Mouse (Mus musculus) CH12.LX (cell line): ENCODE data around the gene Cxcl13. TPM values are rescaled to one million over a fixed set of nuclear protein-coding genes. Genes with fewer than 3 reads are reported as not detected.

Experiments used
- DNase-seq: peaks from one replicate; pipeline ENCODE4 v3.0.0-alpha.2; 2013; ENCODE audit errors: extremely low read depth
- H3K27ac ChIP-seq: 2 replicates; pipeline ENCODE4 v1.5.1; 2012; ENCODE audit warnings: low read depth, mild to moderate bottlenecking, control low read depth, moderate library complexity; ENCODE audit not compliant: insufficient read depth
- H3K27me3 ChIP-seq: replicated peaks from 2 replicates; pipeline ENCODE3; 2012; ENCODE audit warnings: inconsistent platforms
- H3K36me3 ChIP-seq, 2 experiments: replicated peaks in 1 of 2; 2 replicates each; pipeline versions ENCODE3 to v1.6.1; 2012; ENCODE audit warnings: inconsistent platforms in 1 of 2, low read length in 1 of 2, mild to moderate bottlenecking in 1 of 2, mixed read lengths in 1 of 2, moderate library complexity in 1 of 2; ENCODE audit not compliant: control insufficient read depth in 1 of 2, insufficient read depth in 1 of 2
- H3K4me1 ChIP-seq, 2 experiments: 2 replicates each; pipeline ENCODE4 v1.6.1; 2012; ENCODE audit warnings: inconsistent platforms in 1 of 2, moderate library complexity in 1 of 2; ENCODE audit not compliant: insufficient read depth in 2 of 2, control insufficient read depth in 1 of 2
- H3K4me2 ChIP-seq: 2 replicates; pipeline ENCODE4 v1.6.1; 2012; ENCODE audit warnings: low read depth, mild to moderate bottlenecking, control low read depth; ENCODE audit not compliant: poor library complexity, insufficient read depth, severe bottlenecking
- H3K4me3 ChIP-seq, 3 experiments: fragments of 150-350 bp in 1 of 3; sonication (generic) in 1 of 3; replicated peaks in 1 of 3; 2 replicates each; pipeline versions ENCODE3 to v1.5.1; 2011 to 2012; ENCODE audit warnings: low read depth in 2 of 3, low read length in 2 of 3, mild to moderate bottlenecking in 2 of 3, moderate library complexity in 2 of 3, control low read depth in 1 of 3, improper control_type of control experiment in 1 of 3, inconsistent platforms in 1 of 3, mixed read lengths in 1 of 3; ENCODE audit not compliant: poor library complexity in 1 of 3
- H3K79me2 ChIP-seq: replicated peaks from 2 replicates; pipeline ENCODE4 v1.6.1; 2012; ENCODE audit warnings: mild to moderate bottlenecking, moderate library complexity; ENCODE audit not compliant: control insufficient read depth, poor library complexity, insufficient read depth, severe bottlenecking; ENCODE audit errors: extremely low read depth
- H3K9ac ChIP-seq: 2 replicates; pipeline ENCODE4 v1.6.1; 2012; ENCODE audit warnings: low read depth, mild to moderate bottlenecking, control low read depth, moderate library complexity; ENCODE audit not compliant: insufficient read depth
- H3K9me3 ChIP-seq: replicated peaks from 2 replicates; pipeline ENCODE3; 2012; ENCODE audit warnings: low read length, inconsistent platforms, mixed read lengths
- BHLHE40 ChIP-seq: IDR thresholded peaks from 2 replicates; pipeline ENCODE4 v1.6.1; 2011; ENCODE audit warnings: mild to moderate bottlenecking, low read depth, low read length, improper control_type of control experiment
- CHD2 ChIP-seq: IDR thresholded peaks from 2 replicates; pipeline ENCODE4 v1.6.1; 2011; ENCODE audit warnings: low read length, improper control_type of control experiment
- CTCF ChIP-seq, 2 experiments: IDR thresholded peaks in 1 of 2; conservative IDR thresholded peaks in 1 of 2; 2 replicates each; pipeline ENCODE4 v1.5.1; 2011 to 2012; ENCODE audit warnings: low read depth in 2 of 2, low read length in 2 of 2, improper control_type of control experiment in 1 of 2, inconsistent platforms in 1 of 2, mild to moderate bottlenecking in 1 of 2, moderate library complexity in 1 of 2
- ELF1 ChIP-seq: IDR thresholded peaks from 2 replicates; pipeline ENCODE4 v1.6.1; 2014; ENCODE audit warnings: low read depth, mild to moderate bottlenecking, inconsistent platforms, low read length, improper control_type of control experiment
- EP300 ChIP-seq: IDR thresholded peaks from 2 replicates; pipeline ENCODE4 v1.6.1; 2011; ENCODE audit warnings: low read length, improper control_type of control experiment
- HCFC1 ChIP-seq: IDR thresholded peaks from 2 replicates; pipeline ENCODE4 v1.6.1; 2012; ENCODE audit warnings: low read depth, mild to moderate bottlenecking, inconsistent platforms, low read length, improper control_type of control experiment
- IRF4 ChIP-seq: IDR thresholded peaks from 2 replicates; pipeline ENCODE4 v1.6.1; 2014; ENCODE audit warnings: low read depth, mild to moderate bottlenecking, inconsistent platforms, low read length, improper control_type of control experiment
- MAFK ChIP-seq: IDR thresholded peaks from 2 replicates; pipeline ENCODE4 v1.6.1; 2011; ENCODE audit warnings: low read length, improper control_type of control experiment; ENCODE audit not compliant: insufficient replicate concordance
- MAX ChIP-seq: IDR thresholded peaks from 2 replicates; pipeline ENCODE4 v1.6.1; 2011; ENCODE audit warnings: low read length, improper control_type of control experiment
- MAZ ChIP-seq: IDR thresholded peaks from 2 replicates; pipeline ENCODE4 v1.6.1; 2012; ENCODE audit warnings: low read depth, mild to moderate bottlenecking, inconsistent platforms, low read length, improper control_type of control experiment, moderate library complexity
- MEF2A ChIP-seq: IDR thresholded peaks from 2 replicates; pipeline ENCODE4 v1.6.1; 2014; ENCODE audit warnings: low read depth, mild to moderate bottlenecking, inconsistent platforms, low read length, improper control_type of control experiment, borderline replicate concordance
- MXI1 ChIP-seq: IDR thresholded peaks from 2 replicates; pipeline ENCODE4 v1.6.1; 2011; ENCODE audit warnings: mild to moderate bottlenecking, low read depth, low read length, improper control_type of control experiment
- NELFE ChIP-seq: IDR thresholded peaks from 2 replicates; pipeline ENCODE4 v1.6.1; 2011; ENCODE audit warnings: low read depth, low read length, improper control_type of control experiment
- NRF1 ChIP-seq: IDR thresholded peaks from 2 replicates; pipeline ENCODE4 v1.6.1; 2014; ENCODE audit warnings: low read depth, mild to moderate bottlenecking, inconsistent platforms, low read length, improper control_type of control experiment, moderate library complexity
- PAX5 ChIP-seq: IDR thresholded peaks from 2 replicates; pipeline ENCODE4 v1.6.1; 2012; ENCODE audit warnings: low read length, inconsistent platforms, mixed read lengths
- POLR2AphosphoS2 ChIP-seq: IDR thresholded peaks from 2 replicates; pipeline ENCODE4 v1.6.1; 2011; ENCODE audit warnings: low read depth, low read length, improper control_type of control experiment
- RAD21 ChIP-seq: IDR thresholded peaks from 2 replicates; pipeline ENCODE4 v1.6.1; 2011; ENCODE audit warnings: low read depth, mild to moderate bottlenecking, low read length, improper control_type of control experiment, moderate library complexity
- SIN3A ChIP-seq: IDR thresholded peaks from 2 replicates; pipeline ENCODE4 v1.6.1; 2012; ENCODE audit warnings: low read length, improper control_type of control experiment, inconsistent platforms
- TCF12 ChIP-seq: IDR thresholded peaks from 2 replicates; pipeline ENCODE4 v1.6.1; 2014; ENCODE audit warnings: low read depth, mild to moderate bottlenecking, inconsistent platforms, low read length, improper control_type of control experiment
- UBTF ChIP-seq: IDR thresholded peaks from 2 replicates; pipeline ENCODE4 v1.6.1; 2012; ENCODE audit warnings: low read depth, mild to moderate bottlenecking, inconsistent platforms, low read length, improper control_type of control experiment, moderate library complexity
- ZKSCAN1 ChIP-seq: IDR thresholded peaks from 2 replicates; pipeline ENCODE4 v1.6.1; 2012; ENCODE audit warnings: low read depth, inconsistent platforms, low read length, improper control_type of control experiment, borderline replicate concordance
- ZNF384 ChIP-seq: IDR thresholded peaks from 2 replicates; pipeline ENCODE4 v1.6.1; 2012; ENCODE audit warnings: low read depth, low read length, improper control_type of control experiment, inconsistent platforms
- dilution Hi-C: fragments of 300-500 bp; cut with MboI; formaldehyde crosslinking; loops from 2 replicates; pipeline ENCODE4 v1.14.3; 2020; ENCODE audit warnings: low sequenced_read_pairs; ENCODE audit not compliant: extremely low pct_unique_long_range_greater_than_20kb, extremely low pct_ligation_motif_present
- in situ Hi-C: fragments of 300-500 bp; cut with MboI; formaldehyde crosslinking; loops from 3 replicates; pipeline ENCODE4 v1.14.3; 2019; ENCODE audit warnings: low sequenced_read_pairs, low pct_ligation_motif_present, low pct_unique_long_range_greater_than_20kb, mixed read lengths
- polyA plus RNA-seq: library from polyadenylated mRNA; unstranded; fragments of >175 nt; gene quantifications from 2 replicates; pipeline ENCODE4 v1.2.1, GENCODE M21; 2012; ENCODE audit warnings: low read depth; ENCODE audit not compliant: insufficient read length
- total RNA-seq, 2 experiments: library from RNA; depleted of rRNA; stranded (reverse); fragments of 300-350 nt in 1 of 2; fragments of >200 nt in 1 of 2; gene quantifications; 2 replicates each; pipeline ENCODE4 v1.2.3; 2012 to 2014

Cxcl13 gene
- total and polyA plus RNA-seq, 3 experiments: not detected

DNA sequence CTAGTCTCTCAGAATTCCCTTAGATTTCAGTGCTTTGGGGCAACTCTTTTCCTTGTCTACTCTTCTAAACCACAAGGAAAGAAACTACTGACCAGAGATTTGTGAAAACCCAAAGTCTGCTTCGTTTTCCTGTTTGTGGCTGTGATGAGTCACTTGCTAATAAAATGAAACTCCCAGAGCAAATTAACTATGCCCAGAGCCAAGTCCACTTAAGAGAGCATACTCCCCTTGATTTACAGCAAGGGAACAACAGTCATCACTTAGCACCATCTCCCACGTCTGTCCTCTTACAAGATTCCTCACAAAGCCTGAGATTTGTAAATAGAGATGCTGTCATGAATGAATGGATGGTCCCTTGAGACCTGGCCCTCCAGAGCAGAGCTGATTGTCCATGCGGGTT is 11.6 kb upstream of the Cxcl13 start:
- dilution Hi-C loops (no loop called here), in situ Hi-C loops (no loop called here)
- peaks cover 6 to 25% of the 10 kb centered on the region in 2 experiments; a peak in 3 of 4 replicates for H3K4me1 ChIP-seq
- H3K4me2 ChIP-seq: no peak overlapping the region
- H3K27ac ChIP-seq: no peak overlapping the region
- H3K36me3 ChIP-seq: no peaks in the 10 kb centered on the region
- no peaks in the 10 kb centered on the region for H3K79me2 ChIP-seq
- no peaks in the 10 kb centered on the region for H3K27me3 ChIP-seq
- no peak for DNase-seq
- H3K9me3 ChIP-seq: no peaks in the 10 kb centered on the region
- TF ChIP-seq HCFC1 (no peak), TCF12 (no peak), MXI1 (no peak)
- TF ChIP-seq, all 38 proteins: peak for 0
- Histone ChIP-seq H3K9ac (no peak overlapping the region), H3K4me3 (no peak overlapping the region)

DNA sequence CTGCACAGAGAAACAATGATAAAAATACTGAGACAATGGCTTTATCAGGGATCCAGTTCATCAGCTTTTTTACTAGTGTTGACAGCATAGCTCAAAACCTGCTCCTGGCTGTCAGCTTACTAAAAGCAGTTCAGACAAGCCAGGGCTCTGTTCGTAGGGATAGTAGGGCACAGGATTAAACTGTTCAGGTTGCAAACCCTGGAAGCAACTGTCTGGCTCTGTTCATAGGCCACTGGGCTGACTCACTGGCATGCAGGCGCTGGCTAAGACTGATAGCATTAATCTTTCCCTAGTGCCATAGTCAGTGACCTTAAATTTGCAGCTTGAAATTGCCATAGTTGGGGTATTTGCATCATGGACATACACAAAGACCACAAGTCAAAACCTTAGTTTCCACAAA is 10.4 kb upstream of the Cxcl13 start:
- H3K4me1 ChIP-seq: peaks cover 3 to 18% of the 10 kb centered on the region in 2 experiments; a peak in 3 of 4 replicates
- H3K9ac ChIP-seq: no peak overlapping the region
- H3K36me3 ChIP-seq: no peaks in the 10 kb centered on the region
- in situ Hi-C loops (no loop called here), dilution Hi-C loops (no loop called here)
- H3K4me3 ChIP-seq: no peak overlapping the region
- DNase-seq: no peak
- TF ChIP-seq ZKSCAN1 (no peak), MAX (no peak), NRF1 (no peak), MEF2A (no peak), ZNF384 (no peak), MXI1 (no peak), HCFC1 (no peak), MAFK (no peak), EP300 (no peak), CTCF (conservative IDR thresholded peaks at IDR 0.05 in 1 of 2, IDR thresholded peaks at IDR 0.05 in 1 of 2; ENCODE audit: low read depth in 2 of 2, low read length in 2 of 2) (no peak), RAD21 (no peak)
- H3K9me3 ChIP-seq: no peaks in the 10 kb centered on the region
- no peak overlapping the region for H3K4me2 ChIP-seq
- no peak overlapping the region for H3K27ac ChIP-seq
- no peaks in the 10 kb centered on the region for H3K79me2 ChIP-seq
- H3K27me3 ChIP-seq: no peaks in the 10 kb centered on the region

DNA sequence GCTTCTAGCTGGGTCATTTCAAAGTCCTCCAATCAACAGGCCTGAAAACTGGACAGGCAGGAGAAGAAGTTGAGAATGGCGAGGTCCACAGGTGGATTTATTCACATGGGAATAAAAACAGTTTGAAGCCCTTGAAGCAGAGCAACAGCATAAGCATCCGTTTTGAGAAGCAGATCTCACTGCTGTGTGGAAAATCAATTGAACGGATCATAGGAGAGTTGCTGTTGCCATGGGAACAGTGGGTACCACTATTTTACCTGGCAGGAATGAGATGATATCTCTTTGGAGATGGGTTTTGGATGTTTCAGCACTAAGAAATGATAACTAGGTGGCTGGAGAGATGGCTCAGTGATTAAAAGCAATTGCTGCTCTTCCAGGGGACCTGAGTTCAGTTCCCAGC is 8.1 kb upstream of the Cxcl13 start:
- Histone ChIP-seq H3K27me3 (no peaks in the 10 kb centered on the region), H3K36me3 (no peaks in the 10 kb centered on the region), H3K9me3 (no peaks in the 10 kb centered on the region), H3K4me3 (no peak overlapping the region), H3K4me1 (no peaks in the 10 kb centered on the region), H3K4me2 (no peak overlapping the region), H3K9ac (no peak overlapping the region), H3K79me2 (no peaks in the 10 kb centered on the region), H3K27ac (no peak overlapping the region)
- TF ChIP-seq UBTF (no peak), TCF12 (no peak), IRF4 (no peak), ZNF384 (no peak), ZKSCAN1 (no peak), SIN3A (no peak), MXI1 (no peak), CHD2 (no peak), NELFE (no peak), POLR2AphosphoS2 (no peak), MAX (no peak), RAD21 (no peak), MAFK (no peak), MAZ (no peak), BHLHE40 (no peak), ELF1 (no peak), NRF1 (no peak), PAX5 (no peak)
- dilution Hi-C loops (no loop called here), in situ Hi-C loops (no loop called here)
- DNase-seq: no peak
